Mouse (Mus musculus): ENCODE data around the gene Msmp.

Msmp gene

DNA sequence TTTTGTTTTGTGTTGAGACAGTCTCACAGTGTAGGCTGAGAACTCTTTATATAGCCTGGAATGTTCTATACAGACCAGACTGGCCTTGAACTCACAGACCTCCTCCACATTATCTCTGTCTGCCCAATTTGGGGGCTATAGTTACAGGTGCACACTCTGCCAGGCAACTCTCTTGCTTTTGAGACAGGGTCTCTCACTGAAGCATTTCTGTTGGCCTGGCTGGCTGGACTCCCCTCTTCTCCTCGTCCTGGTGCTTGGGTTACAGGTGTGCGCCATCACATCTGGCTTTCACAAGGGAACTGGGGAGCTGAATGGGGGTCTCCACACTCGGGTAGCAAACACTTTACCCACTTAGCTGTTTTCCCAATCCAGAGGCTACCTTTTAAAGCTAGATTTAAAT, 7.7 kb upstream of the Msmp start:
- DNase-seq = no peak

DNA sequence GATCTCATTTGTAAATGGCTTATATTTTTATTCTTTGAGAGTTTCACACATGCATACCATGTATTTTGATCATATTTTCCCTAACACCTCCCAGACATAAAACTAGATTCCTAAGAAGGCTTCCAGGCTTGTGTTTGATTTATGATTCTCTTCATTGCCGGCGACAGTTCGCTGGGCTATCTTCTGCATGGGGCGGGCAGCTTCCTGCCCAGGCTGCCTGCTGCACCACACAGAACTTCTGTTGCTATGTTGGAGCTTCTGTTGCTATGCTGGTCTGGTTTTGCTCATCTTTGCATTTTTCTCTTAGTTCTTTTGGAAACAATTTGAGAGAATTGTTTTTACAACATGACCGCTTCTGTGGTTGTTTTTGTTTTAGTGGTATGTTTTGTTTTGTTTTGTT, 7.2 kb upstream of the Msmp start:
- DNase-seq = no peak

DNA sequence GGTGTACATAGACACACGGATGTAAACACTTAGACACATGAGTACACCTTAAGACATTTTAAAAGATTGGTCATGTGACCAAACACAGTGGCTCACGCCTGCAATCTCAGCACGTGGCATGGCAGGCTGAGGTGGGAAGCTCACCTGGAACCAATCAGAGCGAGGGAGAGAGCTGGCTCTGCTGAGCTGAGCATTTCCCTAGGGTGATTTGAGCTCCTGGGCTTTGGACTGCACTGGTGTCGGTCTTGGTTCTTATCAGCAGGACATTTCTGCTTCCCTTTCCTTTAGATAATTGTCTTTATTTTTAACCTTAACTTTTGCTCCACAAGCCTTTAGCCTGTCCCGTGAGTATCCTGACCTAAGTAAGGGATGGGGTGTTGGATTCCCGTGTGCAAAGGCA, 3.4 kb upstream of the Msmp start:
- DNase-seq = no peak

DNA sequence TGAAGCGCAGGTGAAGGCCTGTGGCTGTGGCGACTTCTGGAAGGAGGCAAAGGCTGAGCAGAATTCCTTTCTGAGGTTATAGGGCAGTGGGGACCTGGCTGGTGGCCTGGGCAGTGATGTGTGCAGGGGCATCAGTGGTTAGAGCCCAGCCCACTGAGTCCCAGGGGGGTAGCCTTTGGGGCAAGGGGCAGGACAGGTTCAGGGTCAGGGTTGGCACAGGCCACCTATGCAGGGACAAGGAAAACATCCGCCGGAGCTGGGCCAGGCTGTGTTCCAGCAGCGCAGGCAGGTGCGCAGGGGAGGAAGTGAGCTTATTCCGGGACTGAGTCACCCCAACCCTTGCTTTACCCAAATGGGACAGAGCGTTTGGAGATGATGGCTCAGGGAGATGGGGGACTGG, 2.1 kb upstream of the Msmp start:
- no peak for DNase-seq

DNA sequence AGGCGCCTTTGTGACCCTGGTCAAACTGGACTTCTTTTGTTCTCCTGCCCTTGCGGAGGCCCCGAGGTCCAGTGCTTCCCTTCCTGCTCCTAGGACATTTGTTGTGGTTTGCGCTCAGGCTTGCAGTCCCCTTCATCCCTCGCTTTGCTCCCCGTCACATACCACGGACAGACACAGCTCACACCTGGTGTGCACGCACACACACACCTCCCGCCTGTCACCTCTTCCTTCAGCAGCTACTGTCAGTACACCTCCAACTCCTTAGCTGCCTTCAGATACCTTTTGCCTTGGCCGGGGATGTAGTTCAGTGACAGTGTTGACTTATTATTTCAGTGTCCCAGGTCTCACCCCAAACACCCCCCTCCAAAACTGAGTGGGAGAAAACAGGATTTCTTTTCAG, 1.4 kb upstream of the Msmp start:
- DNase-seq = no peak

DNA sequence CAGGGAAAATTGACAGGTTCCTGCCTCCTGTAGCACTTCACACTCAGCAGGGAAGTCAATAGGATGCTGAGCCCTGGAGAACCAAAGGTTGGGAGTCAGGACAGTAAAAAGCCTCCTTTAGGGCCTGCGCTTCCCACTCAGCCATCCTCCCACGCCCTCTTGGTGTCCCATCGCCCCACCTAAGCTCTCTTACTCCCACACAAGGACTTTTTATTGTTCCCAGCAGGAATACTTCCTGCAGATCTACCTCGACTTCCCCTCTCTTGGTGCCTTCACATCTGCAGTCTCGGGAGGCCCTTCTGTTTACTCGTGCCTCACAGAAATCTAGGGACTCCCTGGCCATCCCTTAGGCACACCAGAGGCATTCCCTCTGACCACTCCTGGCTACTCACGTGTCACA, 873 bp downstream of the Msmp start:
- DNase-seq = no peak

DNA sequence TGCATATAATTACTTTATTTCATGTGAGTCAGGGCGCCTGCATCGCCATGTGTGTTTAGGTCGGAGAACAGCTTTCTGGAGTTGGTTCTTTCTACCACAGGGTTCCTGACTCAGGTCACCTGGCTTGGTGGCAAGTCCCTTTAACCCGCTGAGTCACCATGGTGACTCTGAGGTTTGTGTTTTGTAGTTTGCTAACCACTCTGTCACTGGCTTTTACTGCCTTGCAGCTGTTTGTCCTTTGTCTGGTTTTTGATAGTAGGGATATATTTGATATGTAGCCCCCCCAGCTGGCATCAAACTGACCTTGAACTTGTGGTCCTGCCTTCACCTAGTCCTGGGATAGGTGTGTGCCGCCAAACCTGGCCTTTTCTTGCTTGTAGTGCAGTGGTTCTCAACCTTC, 2.1 kb downstream of the Msmp start:
- DNase-seq = no peak

DNA sequence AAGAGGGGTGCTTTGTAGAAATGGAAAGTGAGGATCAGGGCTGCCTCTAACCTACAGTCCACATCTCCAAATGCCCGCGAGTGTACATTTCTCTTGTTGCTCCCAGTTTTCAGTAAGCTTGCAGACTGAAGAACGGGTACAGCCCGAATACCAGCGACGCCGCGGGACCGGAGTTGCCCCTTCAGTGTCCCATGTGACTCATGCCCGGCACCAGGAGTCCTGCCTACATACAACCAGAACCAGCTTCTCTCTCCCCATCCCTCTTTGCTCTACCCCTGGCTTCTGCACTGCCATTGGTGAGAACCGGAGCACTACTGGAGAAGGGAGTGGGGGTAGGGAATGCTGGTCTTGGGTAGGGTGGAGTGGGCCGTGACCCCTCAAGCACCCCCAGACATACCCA, 2.9 kb downstream of the Msmp start:
- DNase-seq = no peak

DNA sequence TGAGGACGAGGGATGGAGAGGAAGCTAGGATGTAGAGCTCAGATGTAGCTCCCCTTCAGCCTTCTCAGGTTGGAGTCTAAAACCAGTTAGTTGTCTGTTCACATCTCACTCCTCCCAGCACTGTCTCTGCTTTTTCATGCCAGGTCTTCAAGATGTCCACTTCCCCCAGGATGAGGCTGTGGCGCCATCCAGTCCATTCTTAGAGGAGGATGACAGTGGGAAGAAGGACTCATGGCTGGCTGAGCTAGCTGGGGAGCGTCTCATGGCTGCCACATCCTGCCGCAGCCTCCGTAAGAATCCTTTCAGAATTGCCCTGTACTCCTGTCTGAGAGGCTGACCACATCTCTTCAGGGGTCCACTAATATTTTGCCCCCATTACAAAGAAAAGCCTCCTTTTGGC, 3.6 kb downstream of the Msmp start:
- no peak for DNase-seq

DNA sequence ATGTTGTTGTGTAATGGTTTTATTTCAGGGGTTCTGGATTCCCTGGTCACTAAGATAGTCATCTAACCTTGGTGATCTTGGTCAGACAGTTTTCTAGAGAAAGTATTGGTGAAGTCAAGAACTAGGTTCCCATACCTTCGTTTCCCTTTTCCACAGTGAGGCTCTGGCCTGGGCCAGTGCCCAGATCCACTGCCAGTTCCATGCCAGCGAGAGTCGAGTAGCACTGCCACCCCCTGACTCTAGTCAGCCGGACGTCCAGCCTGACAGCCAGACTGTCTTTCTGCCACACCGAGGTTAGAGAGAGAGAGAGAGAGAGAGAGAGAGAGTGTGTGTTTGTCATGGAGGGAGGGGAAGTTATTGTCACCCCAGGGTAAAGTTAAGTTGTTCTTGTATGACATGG, 4.6 kb downstream of the Msmp start:
- no peak for DNase-seq

DNA sequence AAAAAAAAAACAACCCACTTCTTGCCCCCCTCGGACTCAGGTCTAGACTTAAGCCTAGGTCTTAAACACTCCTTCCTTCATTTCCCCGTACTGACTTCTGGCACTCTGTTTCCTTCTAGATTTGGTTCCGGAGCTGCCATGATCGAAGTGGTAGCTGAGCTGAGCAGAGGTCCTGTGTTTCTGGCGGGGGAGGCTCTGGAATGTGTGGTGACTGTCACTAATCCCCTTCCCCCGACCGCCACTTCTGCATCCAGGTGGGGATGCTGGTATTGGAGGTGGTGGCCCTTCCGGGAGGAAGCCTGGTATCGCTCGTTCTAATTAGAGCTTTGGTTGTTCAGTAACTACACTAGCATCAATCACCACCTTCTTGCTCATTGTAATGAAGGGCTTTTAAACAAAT, 5.0 kb downstream of the Msmp start:
- DNase-seq = no peak

DNA sequence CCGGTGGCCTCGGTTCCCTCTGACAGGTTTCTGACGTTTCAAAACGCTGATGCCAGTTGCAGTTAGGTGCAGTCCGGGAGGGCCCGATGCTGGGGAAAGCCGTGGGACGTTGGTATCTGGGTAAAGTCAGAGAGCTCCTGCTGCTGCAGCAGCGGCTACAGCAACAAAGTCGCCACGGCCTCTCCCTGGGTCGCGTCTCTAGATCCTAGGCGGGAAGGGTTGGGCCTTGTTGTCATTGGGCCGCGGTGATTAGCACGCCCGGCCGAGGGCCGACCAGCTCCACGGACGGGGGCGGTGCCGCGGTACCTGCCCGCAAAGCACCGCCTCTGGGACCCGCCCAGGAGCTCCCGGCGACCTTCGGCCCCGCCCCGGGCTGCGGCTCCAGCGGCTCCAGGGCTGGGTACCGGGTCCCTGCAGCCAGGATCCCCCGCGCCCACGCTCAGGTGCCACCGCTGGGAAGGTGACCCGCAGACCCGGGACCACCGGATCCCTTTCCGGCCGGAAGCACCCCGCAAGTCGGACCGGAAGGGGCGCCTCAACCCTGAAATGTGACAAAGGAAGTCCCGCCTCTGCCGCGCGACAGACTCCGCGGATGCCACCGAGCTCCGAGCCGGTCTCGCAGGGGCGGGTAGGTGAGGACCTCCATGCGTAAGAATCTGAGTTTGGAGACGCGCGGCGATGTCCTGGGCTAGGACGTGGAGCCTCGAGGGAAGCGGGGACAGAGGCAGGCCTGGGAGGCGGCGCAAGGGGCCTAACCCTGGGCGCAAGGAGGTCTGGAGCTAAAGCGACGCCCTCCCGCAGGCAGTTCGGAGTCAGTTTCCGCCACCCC, 5.7 kb downstream of the Msmp start, which contains the start of the genes Rgp1 and Gba2:
Gene Rgp1, plus strand, starts transcription at position 340 of the 829 bp plus-strand sequence.
Gene Gba2, minus strand, starts transcription at position 498 of the 829 bp plus-strand sequence.
- DNase-seq = peak; percentile 77 to 81

DNA sequence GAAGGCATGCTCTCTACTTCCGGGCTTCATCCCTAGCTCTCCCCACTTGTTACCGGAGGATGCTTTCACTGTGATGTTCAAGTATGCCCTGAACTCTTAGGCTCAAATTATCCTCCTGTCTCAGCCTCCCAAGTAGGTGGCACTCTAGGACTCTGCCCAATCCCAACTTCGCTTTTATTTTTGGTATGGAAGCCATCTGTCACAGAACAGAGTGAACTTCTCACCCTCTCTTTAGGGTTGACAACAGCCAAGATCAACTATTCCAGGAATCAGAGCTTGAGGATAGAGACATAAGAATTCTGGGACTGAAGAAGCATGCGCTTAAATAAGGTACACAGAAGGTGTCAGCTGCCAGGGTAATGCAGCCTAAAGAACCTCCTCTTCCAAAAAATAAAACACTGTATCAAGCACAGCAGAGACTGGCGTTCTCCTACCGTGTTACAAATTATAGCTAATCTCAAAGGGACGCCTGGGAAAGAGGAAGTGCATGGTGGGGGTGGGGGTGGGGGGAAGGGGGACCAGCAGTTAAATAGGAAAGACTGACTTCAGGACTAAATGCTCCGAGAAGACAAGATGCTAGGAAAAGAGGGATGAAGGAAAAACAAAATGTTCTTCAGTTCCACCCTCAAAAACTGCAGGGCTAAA, 6.9 kb downstream of the Msmp start:
- DNase-seq = no peak

DNA sequence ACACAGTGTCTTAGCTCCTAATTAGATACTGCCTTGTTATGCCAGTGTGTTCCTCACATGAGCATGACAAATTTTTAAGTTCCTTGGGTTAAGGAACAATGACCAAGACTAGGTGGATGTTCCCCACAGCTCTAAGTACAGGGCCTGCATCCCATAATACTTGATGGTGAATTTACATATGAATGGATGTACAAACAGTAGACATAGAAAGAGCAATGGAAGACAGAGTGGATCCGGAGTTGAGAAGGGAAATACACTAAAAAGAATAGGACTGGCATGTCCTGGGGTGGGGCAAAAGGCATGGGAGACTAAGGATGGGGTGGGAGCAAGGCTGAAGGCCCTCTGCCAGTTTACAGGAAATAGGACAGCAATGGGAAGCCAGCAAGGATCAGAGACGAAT, 8.9 kb downstream of the Msmp start:
- no peak for DNase-seq

DNA sequence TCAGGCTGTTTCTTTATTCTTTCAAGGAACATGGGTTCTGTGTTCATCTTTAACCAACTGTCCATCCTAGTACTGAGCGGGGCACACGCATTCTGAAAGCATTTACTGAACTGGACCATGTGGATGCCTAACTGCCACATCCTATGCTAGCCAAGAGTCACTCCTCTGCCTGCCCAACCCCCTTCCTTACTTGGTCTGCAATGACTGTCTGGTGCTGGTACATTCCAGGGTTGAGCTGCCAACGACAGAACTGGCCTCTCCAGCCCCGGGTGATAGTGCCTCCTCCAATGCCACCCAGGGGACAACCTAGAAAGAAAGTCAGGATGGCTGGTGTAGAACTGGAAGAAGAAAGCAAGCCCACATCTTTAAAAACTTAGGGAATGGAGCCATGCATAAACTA, 10.7 kb downstream of the Msmp start:
- DNase-seq = no peak

DNA sequence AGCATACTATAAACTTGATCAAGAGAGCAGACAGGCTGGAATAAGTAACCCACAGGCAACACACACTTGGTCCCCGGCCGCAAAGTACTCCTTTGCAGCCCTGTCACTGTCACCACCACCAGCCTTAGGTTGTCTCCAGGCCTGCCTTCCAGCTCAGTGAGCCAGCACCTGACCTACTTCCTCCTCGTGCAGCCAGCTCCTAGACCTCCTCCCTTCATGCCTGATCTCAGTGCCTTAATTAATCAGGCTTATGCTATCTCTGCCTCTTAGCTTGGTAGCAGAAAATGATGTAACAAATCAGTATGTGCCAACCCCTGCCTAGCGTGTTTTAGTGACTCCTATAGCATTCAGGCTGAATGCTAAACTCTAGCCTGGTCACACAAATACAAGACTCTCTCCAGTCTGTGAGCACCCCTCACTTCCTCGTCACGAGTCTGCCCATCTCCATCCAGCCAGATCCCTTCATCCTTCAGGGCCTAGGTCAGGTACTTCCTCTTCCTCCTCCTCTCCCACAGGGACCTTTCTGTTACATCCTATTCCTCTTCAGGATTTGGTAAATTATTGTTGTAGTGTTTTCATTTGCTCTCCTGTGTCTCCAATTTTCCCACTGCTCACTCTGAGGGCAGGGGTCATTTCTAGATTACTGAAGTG, 12.8 kb downstream of the Msmp start:
- DNase-seq = no peak

DNA sequence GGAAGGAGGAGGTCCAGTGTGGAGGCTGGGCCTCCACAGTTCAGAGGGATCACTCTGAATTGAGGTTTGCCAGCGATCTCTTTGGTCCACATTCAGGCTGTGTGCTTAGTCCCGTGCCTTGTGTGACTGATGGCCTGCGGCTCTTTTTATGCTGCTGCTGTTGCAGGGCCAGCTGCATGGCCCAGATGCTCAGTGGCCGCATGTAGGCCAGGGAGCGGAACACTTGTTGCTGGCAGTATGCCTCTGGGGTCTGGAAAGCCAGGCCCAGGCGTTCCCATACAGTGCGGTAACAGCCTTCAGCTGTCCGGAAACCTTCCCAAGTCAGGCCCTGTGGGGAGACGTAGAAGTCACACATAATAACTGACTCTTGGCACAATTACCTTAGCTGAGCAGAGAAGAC, 17.2 kb downstream of the Msmp start:
- DNase-seq = no peak

DNA sequence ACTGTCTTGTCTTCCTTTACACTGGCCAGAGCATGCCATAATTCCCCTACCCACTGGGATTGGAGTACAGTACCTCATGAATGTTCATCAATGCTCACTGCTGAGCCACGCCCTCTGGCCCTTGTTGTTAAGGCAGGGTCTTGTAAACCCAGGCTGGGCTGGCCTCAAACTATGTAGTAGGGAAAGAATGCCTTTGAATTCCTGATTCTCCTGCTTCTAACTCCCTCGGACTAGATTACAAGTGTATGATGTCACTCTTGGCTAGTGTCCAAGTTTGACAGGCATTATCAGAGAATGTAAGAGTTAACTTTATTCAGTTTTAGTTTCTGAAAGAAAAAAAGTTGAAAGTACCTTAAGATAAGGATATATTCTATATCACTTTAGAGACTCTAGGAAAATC, 20.1 kb downstream of the Msmp start:
- no peak for DNase-seq

DNA sequence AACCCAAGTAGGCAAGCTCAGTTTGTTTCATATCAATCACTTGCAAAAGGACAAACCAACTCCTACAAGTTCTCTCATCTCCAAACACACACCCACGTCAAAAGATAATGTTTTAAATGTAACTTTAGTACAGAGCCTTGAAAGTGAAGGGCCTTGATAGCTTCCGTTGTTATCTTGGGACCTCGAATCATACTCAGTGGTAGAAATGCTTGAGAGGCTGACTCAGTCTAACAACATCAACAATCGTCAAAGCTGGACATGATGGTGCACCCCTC, 20.8 kb downstream of the Msmp start:
- no peak for DNase-seq

DNA sequence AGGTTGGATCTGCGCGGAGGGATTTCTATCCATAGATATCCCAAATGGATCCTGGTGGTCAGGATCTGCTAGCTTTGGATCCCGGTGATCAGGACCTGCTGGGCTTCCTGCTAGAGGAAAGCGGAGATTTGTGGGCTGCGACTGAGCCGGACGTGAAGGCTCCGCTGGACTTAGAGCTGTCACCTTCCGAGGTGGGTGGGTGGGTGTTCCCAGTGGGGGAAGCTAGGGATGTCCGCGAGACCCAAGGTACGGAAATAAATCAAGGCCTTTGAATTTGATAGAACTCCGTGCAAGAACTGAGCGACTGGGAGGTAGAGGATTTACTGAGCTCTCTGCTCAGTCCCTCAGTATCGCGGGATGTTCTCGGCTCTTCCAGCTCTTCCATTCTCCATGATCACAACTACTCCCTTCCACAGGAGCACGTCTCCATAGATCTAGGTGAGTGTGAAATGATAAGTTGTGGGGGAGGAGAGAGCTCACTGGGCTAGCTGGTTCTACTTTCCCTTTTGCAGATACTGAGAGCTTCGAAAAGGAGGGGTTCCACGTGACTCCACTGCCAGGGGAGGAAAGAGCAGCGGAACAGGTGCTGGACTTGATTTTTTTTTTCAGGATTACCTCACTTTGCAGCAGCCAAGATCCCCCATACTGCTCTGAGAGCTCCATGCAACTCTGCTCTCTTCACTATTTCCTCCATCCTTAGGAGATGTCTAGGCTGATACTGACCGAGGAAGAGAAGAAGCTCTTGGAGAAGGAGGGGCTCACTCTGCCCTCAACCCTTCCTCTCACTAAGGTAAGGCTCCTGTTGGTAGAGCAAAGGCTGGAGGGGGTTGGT, 21.3 kb downstream of the Msmp start:
- DNase-seq = no peak

DNA sequence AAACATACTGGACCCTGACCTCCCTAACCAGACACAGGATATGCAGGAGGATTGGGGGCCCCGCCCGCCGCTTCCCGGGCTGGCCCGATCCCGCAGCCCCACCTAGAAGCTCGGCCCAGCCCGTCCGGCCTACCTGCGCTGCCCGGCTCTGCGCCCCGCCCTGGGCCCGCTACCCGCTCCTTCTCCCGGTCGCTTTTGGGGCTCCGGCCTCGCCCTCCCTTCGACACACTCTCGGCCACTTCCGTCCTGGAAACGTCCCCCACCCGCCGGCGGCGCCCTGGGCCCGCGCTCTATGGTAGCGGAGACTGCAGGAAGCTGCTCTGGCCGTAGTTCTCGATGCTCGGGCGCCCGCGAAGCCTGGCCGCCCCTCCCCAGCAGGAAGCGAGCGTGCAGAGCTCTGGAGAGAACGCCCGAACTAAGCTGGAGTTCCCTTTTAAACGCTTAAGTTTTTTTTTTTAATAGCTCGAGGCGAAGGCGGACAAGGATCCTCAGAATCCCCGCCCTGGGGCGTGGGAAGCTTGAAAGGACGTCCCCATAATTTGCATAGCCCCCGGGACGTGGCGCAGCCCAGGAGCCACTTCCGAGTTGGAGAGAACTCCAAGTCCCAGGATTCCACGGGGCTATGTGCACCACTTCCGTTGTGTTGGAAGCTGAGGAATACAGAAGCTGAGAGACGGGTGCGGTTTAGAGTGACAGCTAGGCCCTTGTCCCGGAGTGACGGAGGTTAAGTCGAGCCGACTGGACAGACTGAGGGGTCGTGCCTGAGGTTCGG, 22.1 kb downstream of the Msmp start, which contains the start of the genes Creb3 and Tln1:
Gene Creb3, plus strand, starts transcription at position 336 of the 772 bp plus-strand sequence.
Gene Tln1, minus strand, starts transcription at position 695 of the 772 bp plus-strand sequence.
- DNase-seq = peak; percentile 88 to 93

DNA sequence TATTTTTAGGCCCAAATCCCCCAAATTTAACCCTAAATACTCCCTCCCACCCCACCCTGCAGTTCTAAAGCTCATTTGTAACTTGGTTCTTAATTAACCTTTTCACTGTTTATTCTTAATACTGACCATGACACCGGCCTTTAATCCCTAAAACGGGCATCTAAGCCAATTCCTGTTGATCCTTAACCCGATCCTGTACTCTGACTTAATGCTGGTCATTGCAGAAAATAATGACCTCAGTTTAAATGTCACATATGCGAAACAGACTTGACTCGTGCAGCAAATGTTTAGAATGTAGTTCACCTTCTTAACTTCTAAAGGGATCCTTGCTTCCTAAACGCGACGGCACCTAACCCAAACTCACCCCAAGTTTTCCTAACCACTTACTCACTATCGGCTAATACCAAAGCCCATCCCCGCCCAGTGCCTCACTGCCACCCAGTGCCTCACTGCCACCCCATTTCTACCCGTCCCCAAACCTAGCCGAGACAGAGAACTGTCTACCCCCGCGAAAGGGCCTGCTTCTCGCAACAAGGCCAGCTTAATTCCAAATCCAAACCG, 22.8 kb downstream of the Msmp start:
- no peak for DNase-seq
